Mouse (Mus musculus) liver, embryonic 13.5 days (tissue): ENCODE results near the gene Exoc6b. TPM values are rescaled to one million over a fixed set of nuclear protein-coding genes. Genes with fewer than 3 reads are reported as not detected.

ENCODE experiments used
- ATAC-seq: fragments of 200-750 bp; cut with Nextera tagmentation; 2 replicates; pipeline ENCODE4 v1.8.0; 2017; ENCODE audit warnings: low read depth, mild to moderate bottlenecking, moderate number of reproducible peaks, moderate library complexity
- DNase-seq: peaks from one replicate; pipeline ENCODE4 v3.0.0; 2022
- H3K27ac ChIP-seq: fragments of 300-500 bp; sonication (generic); 2 replicates; pipeline ENCODE4 v1.5.1; 2015; ENCODE audit warnings: moderate library complexity, mild to moderate bottlenecking, inconsistent platforms
- H3K27me3 ChIP-seq: fragments of 300-500 bp; sonication (generic); 2 replicates; pipeline ENCODE4 v1.6.1; 2015; ENCODE audit warnings: mild to moderate bottlenecking, inconsistent platforms
- H3K36me3 ChIP-seq: fragments of 300-500 bp; sonication (generic); 2 replicates; pipeline ENCODE4 v1.6.1; 2015; ENCODE audit warnings: mild to moderate bottlenecking, inconsistent platforms
- H3K4me1 ChIP-seq: fragments of 300-500 bp; sonication (generic); replicated peaks from 2 replicates; pipeline ENCODE4 v1.6.1; 2015; ENCODE audit warnings: inconsistent platforms
- H3K4me2 ChIP-seq: fragments of 300-500 bp; sonication (generic); 2 replicates; pipeline ENCODE4 v1.6.1; 2015; ENCODE audit warnings: inconsistent platforms, mild to moderate bottlenecking, moderate library complexity
- H3K4me3 ChIP-seq: fragments of 300-500 bp; sonication (generic); replicated peaks from 2 replicates; pipeline ENCODE4 v1.5.1; 2015; ENCODE audit warnings: mild to moderate bottlenecking, inconsistent platforms
- H3K9ac ChIP-seq: fragments of 300-500 bp; sonication (generic); 2 replicates; pipeline ENCODE4 v1.6.1; 2015; ENCODE audit warnings: mild to moderate bottlenecking, inconsistent platforms
- H3K9me3 ChIP-seq: fragments of 300-500 bp; sonication (generic); replicated peaks from 2 replicates; pipeline ENCODE4 v1.6.1; 2016; ENCODE audit warnings: inconsistent platforms
- WGBS: fragments of 180-500 bp; shearing (Covaris S2); methylation state at CpG from one replicate; pipeline ENCODE4 v1.1.7; 2015; ENCODE audit not compliant: insufficient replicate concordance; 5-methylcytosine and 5-hydroxymethylcytosine counted together
- polyA plus RNA-seq: library from polyadenylated mRNA; unstranded; fragments of >200 nt; fragmentation: Nextera tagmentation; extraction: Ambion mirVana; gene quantifications from 2 replicates; pipeline ENCODE4 v1.2.1, GENCODE M21; 2015

Exoc6b gene
- polyA plus RNA-seq, 1 experiment from 2014 or later: 3.0 TPM

DNA sequence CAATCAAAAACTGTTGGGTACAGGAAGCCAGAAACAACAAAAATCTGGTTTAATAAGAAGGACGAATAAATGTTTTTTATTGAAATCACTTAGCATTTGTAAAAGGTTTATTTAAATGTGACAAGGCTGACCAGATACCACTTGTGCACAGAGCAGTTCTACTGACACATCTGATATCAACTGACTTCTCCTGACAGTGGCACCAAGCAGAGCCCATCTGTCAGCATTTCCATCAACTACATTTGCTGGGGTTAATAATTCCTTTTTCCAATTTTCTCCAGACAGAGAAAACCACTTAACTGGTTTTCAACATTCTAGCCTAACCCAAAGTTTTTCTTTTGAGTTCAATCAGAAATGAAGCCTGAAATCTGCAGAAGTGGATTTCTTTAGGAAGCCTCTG is 100.8 kb downstream of the Exoc6b start:
- no peak overlapping the region for H3K4me2 ChIP-seq

DNA sequence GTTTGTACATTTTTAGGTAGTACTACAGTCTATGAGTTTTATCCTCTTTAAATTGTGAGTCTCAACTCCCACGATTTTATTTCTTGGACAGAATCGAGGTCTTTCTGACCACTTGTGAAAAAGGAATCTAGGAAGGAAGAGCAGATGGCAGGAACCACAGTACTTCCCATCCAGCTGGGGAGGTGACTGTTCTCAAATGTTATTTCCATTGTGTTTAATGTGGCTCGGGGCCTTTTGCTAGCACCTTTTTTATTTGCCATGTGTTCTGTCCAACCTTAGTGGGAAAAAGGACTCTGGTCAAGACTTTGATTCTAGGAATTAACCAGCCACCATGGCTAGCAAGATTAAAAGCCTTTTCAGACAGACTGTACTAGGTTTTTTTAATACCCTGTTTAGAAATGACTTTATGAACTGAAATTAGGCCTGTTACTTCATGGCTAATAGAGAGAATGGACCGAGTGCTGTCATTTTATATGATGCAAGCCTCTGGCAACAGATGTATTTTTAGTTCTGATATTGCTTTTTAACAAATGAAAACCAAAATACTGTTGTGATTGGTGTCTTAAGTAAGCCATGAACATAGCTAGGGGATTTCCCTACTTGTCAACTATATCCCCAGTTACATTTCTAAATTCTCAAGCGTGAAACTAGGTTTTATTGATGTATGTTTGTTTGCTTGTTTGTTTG is 104.4 kb downstream of the Exoc6b start:
- 44% methylated on average over 5 of the region's 5 CpGs for WGBS
- Histone ChIP-seq H3K4me2 (no peak overlapping the region), H3K36me3 (no peaks in the 10 kb centered on the region), H3K4me3 (no peak overlapping the region), H3K9me3 (no peaks in the 10 kb centered on the region), H3K27me3 (no peaks in the 10 kb centered on the region), H3K9ac (no peak overlapping the region), H3K4me1 (no peaks in the 10 kb centered on the region), H3K27ac (no peak overlapping the region)
- ATAC-seq (no peak), DNase-seq (no peak)

More for the DNA sequence above, 100.8 kb downstream of the Exoc6b start:
- H3K4me3 ChIP-seq: no peak overlapping the region
- H3K4me1 ChIP-seq: no peaks in the 10 kb centered on the region
- H3K9ac ChIP-seq: no peak overlapping the region
- no peaks in the 10 kb centered on the region for H3K9me3 ChIP-seq
- no peak overlapping the region for H3K27ac ChIP-seq
- no peak for ATAC-seq
- WGBS: 57% methylated on average over 1 of the region's 1 CpGs
- no peak for DNase-seq
- no peaks in the 10 kb centered on the region for H3K27me3 ChIP-seq
- H3K36me3 ChIP-seq: no peaks in the 10 kb centered on the region

GRCm38 (mm10) chr6:84963044-84963443 is 106.3 kb downstream of the Exoc6b start:
- Histone ChIP-seq H3K9ac (no peak overlapping the region), H3K36me3 (no peaks in the 10 kb centered on the region), H3K4me2 (no peak overlapping the region), H3K4me3 (no peak overlapping the region), H3K9me3 (no peaks in the 10 kb centered on the region), H3K4me1 (no peaks in the 10 kb centered on the region), H3K27ac (no peak overlapping the region), H3K27me3 (no peaks in the 10 kb centered on the region)
- 56% methylated on average over 1 of the region's 1 CpGs for WGBS
- ATAC-seq: no peak
- no peak for DNase-seq

DNA sequence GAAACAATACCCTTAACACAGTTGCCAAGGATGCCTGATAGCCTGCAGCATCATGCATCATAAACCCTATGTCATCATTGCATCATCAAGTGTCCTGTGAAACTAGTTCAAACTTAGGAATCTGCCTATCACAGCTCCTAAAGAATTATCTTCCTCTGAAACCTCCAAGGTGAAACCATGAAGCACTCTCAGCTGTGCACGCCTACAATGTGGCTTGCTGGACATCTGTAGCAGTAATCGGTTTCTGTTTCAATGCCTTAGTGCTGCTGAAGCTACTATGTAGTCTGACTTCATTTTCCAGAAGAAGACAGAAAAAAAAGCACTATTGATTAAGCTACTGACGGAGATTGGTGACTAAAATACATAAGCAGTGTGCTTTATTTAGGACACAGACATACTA is 107.5 kb downstream of the Exoc6b start:
- no peaks in the 10 kb centered on the region for H3K27me3 ChIP-seq
- no peaks in the 10 kb centered on the region for H3K36me3 ChIP-seq
- H3K4me1 ChIP-seq: no peaks in the 10 kb centered on the region
- DNase-seq (no peak), ATAC-seq (no peak)
- H3K4me3 ChIP-seq: no peak overlapping the region
- no peak overlapping the region for H3K9ac ChIP-seq
- H3K9me3 ChIP-seq: no peaks in the 10 kb centered on the region
- WGBS: 66% methylated on average over 3 of the region's 3 CpGs
- no peak overlapping the region for H3K4me2 ChIP-seq
- no peak overlapping the region for H3K27ac ChIP-seq

- no peak overlapping the region for H3K9ac ChIP-seq
- no peaks in the 10 kb centered on the region for H3K27me3 ChIP-seq
- ATAC-seq: no peak
- no peak overlapping the region for H3K4me2 ChIP-seq
- H3K4me1 ChIP-seq: no peaks in the 10 kb centered on the region
- no peaks in the 10 kb centered on the region for H3K9me3 ChIP-seq
- no peaks in the 10 kb centered on the region for H3K36me3 ChIP-seq
- DNase-seq: no peak
- no peak overlapping the region for H3K27ac ChIP-seq
- WGBS: 65% methylated on average over 2 of the region's 2 CpGs
- H3K4me3 ChIP-seq: no peak overlapping the region
Observed at GRCm38 (mm10) chr6:84959520-84959919, 109.8 kb downstream of the Exoc6b start.

- Histone ChIP-seq H3K4me3 (no peak overlapping the region), H3K9me3 (no peaks in the 10 kb centered on the region), H3K9ac (no peak overlapping the region), H3K36me3 (no peaks in the 10 kb centered on the region), H3K27ac (no peak overlapping the region), H3K4me2 (no peak overlapping the region), H3K4me1 (no peaks in the 10 kb centered on the region), H3K27me3 (no peaks in the 10 kb centered on the region)
- no peak for DNase-seq
- no peak for ATAC-seq
- 40% methylated on average over 1 of the region's 1 CpGs for WGBS
Observed at GRCm38 (mm10) chr6:84951621-84952020, 117.7 kb downstream of the Exoc6b start.

- WGBS: 71% methylated on average over 3 of the region's 3 CpGs
- no peaks in the 10 kb centered on the region for H3K36me3 ChIP-seq
- no peak overlapping the region for H3K4me3 ChIP-seq
- no peaks in the 10 kb centered on the region for H3K27me3 ChIP-seq
- DNase-seq: no peak
- H3K4me1 ChIP-seq: no peaks in the 10 kb centered on the region
- no peak overlapping the region for H3K27ac ChIP-seq
- no peaks in the 10 kb centered on the region for H3K9me3 ChIP-seq
- no peak overlapping the region for H3K4me2 ChIP-seq
- no peak overlapping the region for H3K9ac ChIP-seq
- no peak for ATAC-seq
Observed at GRCm38 (mm10) chr6:84946569-84946968, 122.7 kb downstream of the Exoc6b start.

- Histone ChIP-seq H3K27me3 (no peaks in the 10 kb centered on the region), H3K4me1 (no peaks in the 10 kb centered on the region), H3K36me3 (no peaks in the 10 kb centered on the region), H3K9ac (no peak overlapping the region), H3K4me3 (no peak overlapping the region), H3K27ac (no peak overlapping the region), H3K9me3 (no peaks in the 10 kb centered on the region), H3K4me2 (no peak overlapping the region)
- ATAC-seq: no peak
- DNase-seq: no peak
- WGBS: 53% methylated on average over 2 of the region's 2 CpGs
Observed at GRCm38 (mm10) chr6:84946106-84946505, 123.2 kb downstream of the Exoc6b start.

GRCm38 (mm10) chr6:84932953-84933921 is 136.1 kb downstream of the Exoc6b start:
- no peak overlapping the region for H3K4me2 ChIP-seq
- WGBS: 56% methylated on average over 11 of the region's 11 CpGs
- no peak overlapping the region for H3K9ac ChIP-seq
- no peak for ATAC-seq
- peaks cover 5% of the 10 kb centered on the region; the same call in 1 of the 2 replicates for H3K4me1 ChIP-seq
- H3K27ac ChIP-seq: no peak overlapping the region
- H3K9me3 ChIP-seq: no peaks in the 10 kb centered on the region
- DNase-seq: no peak
- no peaks in the 10 kb centered on the region for H3K36me3 ChIP-seq
- H3K4me3 ChIP-seq: no peak overlapping the region
- no peaks in the 10 kb centered on the region for H3K27me3 ChIP-seq

GRCm38 (mm10) chr6:84931051-84931450 is 138.3 kb downstream of the Exoc6b start:
- Histone ChIP-seq H3K4me1 (peaks cover 5% of the 10 kb centered on the region; the same call in 1 of the 2 replicates), H3K4me2 (no peak overlapping the region), H3K9ac (no peak overlapping the region), H3K4me3 (no peak overlapping the region), H3K9me3 (no peaks in the 10 kb centered on the region), H3K27me3 (no peaks in the 10 kb centered on the region), H3K27ac (no peak overlapping the region), H3K36me3 (no peaks in the 10 kb centered on the region)
- DNase-seq: no peak
- WGBS: 17% methylated on average over 1 of the region's 1 CpGs
- ATAC-seq: no peak

- Histone ChIP-seq H3K27ac (no peak overlapping the region), H3K4me2 (no peak overlapping the region), H3K4me1 (peaks cover 12% of the 10 kb centered on the region), H3K9ac (no peak overlapping the region), H3K9me3 (no peaks in the 10 kb centered on the region), H3K4me3 (no peak overlapping the region), H3K27me3 (no peaks in the 10 kb centered on the region), H3K36me3 (no peaks in the 10 kb centered on the region)
- ATAC-seq (no peak), DNase-seq (no peak)
- WGBS: 35% methylated on average over 3 of the region's 3 CpGs
Observed at GRCm38 (mm10) chr6:84926066-84926465, 143.2 kb downstream of the Exoc6b start.
